Comparison of ENCODE assay signal across 8 mouse cellular contexts in genomic region chr16:96083179-96083646, GRCm38 (mm10). TPM values are rescaled to one million over a fixed set of nuclear protein-coding genes. Genes with fewer than 3 reads are reported as not detected.
DNase-seq lines count a peak whose midpoint lies in the region; ATAC-seq lines count a peak whose summit lies in the region.

No protein-coding gene starts in this region.

- H3K9ac ChIP-seq in hindbrain, embryonic 13.5 days = peak overlapping the region; percentile 99
- peak overlapping the region; percentile 97 for H3K9ac ChIP-seq in limb, embryonic 12.5 days (replicated peaks)
- H3K9ac ChIP-seq in midbrain, embryonic 14.5 days (replicated peaks; ENCODE audit: low read length) = peak overlapping the region; percentile 98

- peak overlapping the region; percentile 99 for H3K4me3 ChIP-seq in forebrain, embryonic 10.5 days
- H3K4me3 ChIP-seq in hindbrain, embryonic 13.5 days = peak overlapping the region; percentile 99
- H3K4me3 ChIP-seq in limb, embryonic 12.5 days (replicated peaks) = peak overlapping the region; percentile 97
- peak overlapping the region; percentile 99 for H3K4me3 ChIP-seq in midbrain, embryonic 14.5 days (replicated peaks; ENCODE audit: low read depth, low read length)

- 5% methylated on average over 20 of the region's 20 CpGs for WGBS in forebrain, embryonic 10.5 days
- WGBS in hindbrain, embryonic 13.5 days = 2% methylated on average over 20 of the region's 20 CpGs
- 6% methylated on average over 20 of the region's 20 CpGs for WGBS in limb, embryonic 12.5 days
- 5% methylated on average over 20 of the region's 20 CpGs for WGBS in midbrain, embryonic 14.5 days

- H3K4me2 ChIP-seq in hindbrain, embryonic 13.5 days = peak overlapping the region; percentile 71
- H3K4me2 ChIP-seq in limb, embryonic 12.5 days = peak overlapping the region; percentile 72
- peak overlapping the region; percentile 55 for H3K4me2 ChIP-seq in midbrain, embryonic 14.5 days (ENCODE audit: low read length)

- no peaks in the 10 kb centered on the region for H3K9me3 ChIP-seq in forebrain, embryonic 10.5 days
- no peaks in the 10 kb centered on the region for H3K9me3 ChIP-seq in hindbrain, embryonic 13.5 days
- no peaks in the 10 kb centered on the region for H3K9me3 ChIP-seq in limb, embryonic 12.5 days
- no peaks in the 10 kb centered on the region for H3K9me3 ChIP-seq in midbrain, embryonic 14.5 days (ENCODE audit: control insufficient read depth, low read length)

- peak; percentile 44 to 62 for DNase-seq in right cerebral cortex, postnatal 10 days (ENCODE audit: low spot score in 2 of 2)
- DNase-seq in right cerebral cortex, postnatal 25 days = no peak
- no peak for DNase-seq in forebrain, embryonic 10.5 days (ENCODE audit: extremely low spot score, low spot score)
- no peak for DNase-seq in midbrain, embryonic 14.5 days
- DNase-seq in T-cell, adult 2 months (ENCODE audit: low spot score) = no peak

- peaks cover 30% of the 10 kb centered on the region for H3K36me3 ChIP-seq in forebrain, embryonic 10.5 days (replicated peaks)
- H3K36me3 ChIP-seq in hindbrain, embryonic 13.5 days = peaks cover 22% of the 10 kb centered on the region
- H3K36me3 ChIP-seq in limb, embryonic 12.5 days = peaks cover 25% of the 10 kb centered on the region
- H3K36me3 ChIP-seq in midbrain, embryonic 14.5 days (ENCODE audit: control insufficient read depth, insufficient read depth, low read length) = peaks cover 22% of the 10 kb centered on the region

- H3K27ac ChIP-seq in forebrain, embryonic 10.5 days = peak overlapping the region; percentile 96
- H3K27ac ChIP-seq in hindbrain, embryonic 13.5 days = peak overlapping the region; percentile 99
- peak overlapping the region; percentile 98 for H3K27ac ChIP-seq in limb, embryonic 12.5 days
- peak overlapping the region; percentile 96 for H3K27ac ChIP-seq in midbrain, embryonic 14.5 days (replicated peaks; ENCODE audit: low read depth, low read length)

- peaks cover 27% of the 10 kb centered on the region for H3K4me1 ChIP-seq in forebrain, embryonic 10.5 days
- peaks cover 33% of the 10 kb centered on the region for H3K4me1 ChIP-seq in hindbrain, embryonic 13.5 days (replicated peaks)
- H3K4me1 ChIP-seq in limb, embryonic 12.5 days (replicated peaks) = peaks cover 16% of the 10 kb centered on the region
- H3K4me1 ChIP-seq in midbrain, embryonic 14.5 days (ENCODE audit: control insufficient read depth, insufficient read depth, low read length) = peaks cover 8% of the 10 kb centered on the region

- ATAC-seq in hindbrain, embryonic 13.5 days (ENCODE audit: low FRiP score) = peak; percentile 2
- ATAC-seq in limb, embryonic 12.5 days (ENCODE audit: insufficient number of reproducible peaks, insufficient read depth, low FRiP score, low TSS enrichment, low read depth) = no peak
- no peak for ATAC-seq in midbrain, embryonic 14.5 days (ENCODE audit: low FRiP score, low TSS enrichment)
- no peak for ATAC-seq in inflammation-experienced regulatory T-cells, adult 6 months

- H3K27me3 ChIP-seq in forebrain, embryonic 10.5 days (ENCODE audit: poor library complexity, severe bottlenecking) = no peaks in the 10 kb centered on the region
- no peaks in the 10 kb centered on the region for H3K27me3 ChIP-seq in hindbrain, embryonic 13.5 days
- H3K27me3 ChIP-seq in limb, embryonic 12.5 days = no peaks in the 10 kb centered on the region
- H3K27me3 ChIP-seq in midbrain, embryonic 14.5 days (ENCODE audit: control insufficient read depth, insufficient read depth, low read length) = no peaks in the 10 kb centered on the region

RNA-seq across cellular contexts. Expression of gene Brwd1, which starts 0.9 kb away (rescaled TPM):
- 138 and 143 TPM in 2 replicates for polyA plus RNA-seq in forebrain, embryonic 10.5 days (2016; fragmentation: Nextera tagmentation; extraction: Ambion mirVana)
- 279 and 297 TPM in 2 replicates for polyA plus RNA-seq in hindbrain, embryonic 13.5 days (2015; fragmentation: Nextera tagmentation; extraction: Ambion mirVana)
- polyA plus RNA-seq in limb, embryonic 12.5 days (2016; fragmentation: Nextera tagmentation; extraction: Ambion mirVana) = 140 and 144 TPM in 2 replicates
- 338 and 372 TPM in 2 replicates for polyA plus RNA-seq in midbrain, embryonic 14.5 days (2014; fragmentation: Nextera tagmentation; extraction: Ambion mirVana)
- 10 to 100 TPM; 26.9 to 55.5 (median 47.3) TPM for polyA plus RNA-seq in inflammation-experienced regulatory T-cells, adult 6 months (2017; shearing (Covaris generic))

RNA-seq across cellular contexts. Expression of gene Hmgn1, which starts 44.3 kb away (rescaled TPM):
- 851 and 879 TPM in 2 replicates for polyA plus RNA-seq in forebrain, embryonic 10.5 days (2016; fragmentation: Nextera tagmentation; extraction: Ambion mirVana)
- 433 and 477 TPM in 2 replicates for polyA plus RNA-seq in hindbrain, embryonic 13.5 days (2015; fragmentation: Nextera tagmentation; extraction: Ambion mirVana)
- polyA plus RNA-seq in limb, embryonic 12.5 days (2016; fragmentation: Nextera tagmentation; extraction: Ambion mirVana) = 916 and 1,014 TPM in 2 replicates
- polyA plus RNA-seq in midbrain, embryonic 14.5 days (2014; fragmentation: Nextera tagmentation; extraction: Ambion mirVana) = 371 and 462 TPM in 2 replicates
- 10 to 100 TPM; 57.3 to 89.3 (median 57.4) TPM for polyA plus RNA-seq in inflammation-experienced regulatory T-cells, adult 6 months (2017; shearing (Covaris generic))

Comparison
In these comparisons a context has a peak if more than half of its experiments do, and no peak if none do; other contexts are left out.
1. DNase-seq: peak in right cerebral cortex, postnatal 10 days (2 of 2); none in right cerebral cortex, postnatal 25 days (single experiment), forebrain, embryonic 10.5 days (single experiment), midbrain, embryonic 14.5 days (single experiment) and T-cell, adult 2 months (single experiment).
2. Peak in every context shown above with its lines, with median percentiles within 50 percentile points of each other: H3K27ac ChIP-seq, H3K4me3 ChIP-seq, H3K4me2 ChIP-seq and H3K9ac ChIP-seq.